Mouse (Mus musculus) midbrain, embryonic 11.5 days (tissue): ENCODE results near the gene Olfr1033. TPM values are rescaled to one million over a fixed set of nuclear protein-coding genes. Genes with fewer than 3 reads are reported as not detected.
"Not testable (repeated sequence)": the region's sequence is repeated elsewhere in the genome, so short reads cannot be mapped to it uniquely, and the experiment has no call there.

Source experiments
- ATAC-seq: fragments of 200-750 bp; cut with Nextera tagmentation; 2 replicates; pipeline ENCODE4 v1.8.0; 2017; ENCODE audit warnings: moderate TSS enrichment, moderate library complexity; ENCODE audit not compliant: low FRiP score
- DNase-seq: peaks from one replicate; pipeline ENCODE4 v3.0.0; 2015; ENCODE audit warnings: low spot score; ENCODE audit errors: missing footprints
- H3K27ac ChIP-seq: fragments of 300-500 bp; sonication (generic); 2 replicates; pipeline ENCODE4 v1.5.1; 2014; ENCODE audit warnings: low read depth, low read length
- H3K27me3 ChIP-seq: fragments of 300-500 bp; sonication (generic); 2 replicates; pipeline ENCODE4 v1.6.1; 2014; ENCODE audit warnings: mild to moderate bottlenecking, low read length, moderate library complexity, mixed read lengths; ENCODE audit not compliant: control insufficient read depth, insufficient read depth
- H3K36me3 ChIP-seq: fragments of 300-500 bp; sonication (generic); 2 replicates; pipeline ENCODE4 v1.6.1; 2014; ENCODE audit warnings: mild to moderate bottlenecking, low read length, moderate library complexity, mixed read lengths; ENCODE audit not compliant: control insufficient read depth, insufficient read depth
- H3K4me1 ChIP-seq: fragments of 300-500 bp; sonication (generic); 2 replicates; pipeline ENCODE4 v1.6.1; 2014; ENCODE audit warnings: low read length; ENCODE audit not compliant: control insufficient read depth, insufficient read depth
- H3K4me2 ChIP-seq: fragments of 300-500 bp; sonication (generic); 2 replicates; pipeline ENCODE4 v1.6.1; 2014; ENCODE audit warnings: mild to moderate bottlenecking, moderate library complexity
- H3K4me3 ChIP-seq: fragments of 300-500 bp; sonication (generic); 2 replicates; pipeline ENCODE4 v1.5.1; 2014; ENCODE audit warnings: low read depth, low read length
- H3K9ac ChIP-seq: fragments of 300-500 bp; sonication (generic); 2 replicates; pipeline ENCODE4 v1.6.1; 2014; ENCODE audit warnings: low read length
- H3K9me3 ChIP-seq: fragments of 300-500 bp; sonication (generic); 2 replicates; pipeline ENCODE4 v1.6.1; 2016; ENCODE audit warnings: low read length; ENCODE audit not compliant: control insufficient read depth
- WGBS: fragments of 180-500 bp; shearing (Covaris S2); extraction: QIAGEN DNeasy Blood & Tissue Kit; methylation state at CpG from one replicate; pipeline ENCODE4 v1.1.7; 2014; 5-methylcytosine and 5-hydroxymethylcytosine counted together
- polyA plus RNA-seq: library from polyadenylated mRNA; unstranded; fragments of >200 nt; fragmentation: Nextera tagmentation; extraction: Ambion mirVana; gene quantifications from 2 replicates; pipeline ENCODE4 v1.2.1, GENCODE M21; 2014

Olfr1033 gene
- polyA plus RNA-seq, 1 experiment from 2014 or later: not detected

- Histone ChIP-seq H3K27ac (no peak overlapping the region), H3K27me3 (no peaks in the 10 kb centered on the region), H3K9ac (no peak overlapping the region), H3K36me3 (no peaks in the 10 kb centered on the region), H3K4me2 (no peak overlapping the region), H3K4me1 (no peaks in the 10 kb centered on the region), H3K4me3 (no peak overlapping the region), H3K9me3 (no peaks in the 10 kb centered on the region)
- ATAC-seq (no peak), DNase-seq (no peak)
- WGBS: 96% methylated on average over 8 of the region's 8 CpGs
Measured at GRCm38 (mm10) chr2:86070189-86070588, 49.8 kb downstream of the Olfr1033 start.

DNA sequence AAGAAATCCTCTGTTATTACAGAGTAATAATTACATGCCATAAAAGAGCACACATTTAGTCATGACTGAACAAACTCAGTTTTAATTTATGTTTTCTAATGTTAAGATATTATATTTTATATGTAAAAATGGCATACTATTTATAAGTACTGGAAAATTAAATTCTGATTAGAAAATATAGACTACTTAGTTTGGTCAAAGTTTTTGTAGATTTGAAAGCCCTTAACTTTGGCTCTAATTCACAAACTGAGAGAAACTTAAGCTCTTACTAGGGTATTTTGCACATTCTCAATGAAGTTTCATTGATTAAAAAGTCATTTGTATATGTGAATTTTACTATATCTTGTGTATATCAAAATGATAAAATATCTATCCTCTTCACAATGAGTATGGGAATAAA, 53.3 kb downstream of the Olfr1033 start, which contains the start of gene Olfr1036:
Olfr1036 (plus strand) TSS at position 301 of the 400 bp plus-strand sequence.
- not testable (repeated sequence) for H3K4me3 ChIP-seq, H3K27me3 ChIP-seq, DNase-seq, H3K4me2 ChIP-seq, ATAC-seq, H3K27ac ChIP-seq, H3K36me3 ChIP-seq, H3K9me3 ChIP-seq, H3K9ac ChIP-seq, H3K4me1 ChIP-seq

GRCm38 (mm10) chr2:86080478-86080877, 60.0 kb downstream of the Olfr1033 start:
- H3K9ac ChIP-seq, H3K4me2 ChIP-seq, H3K4me3 ChIP-seq, H3K4me1 ChIP-seq, H3K36me3 ChIP-seq, H3K27me3 ChIP-seq, DNase-seq, H3K9me3 ChIP-seq, H3K27ac ChIP-seq, ATAC-seq: not testable (repeated sequence)
- WGBS: 82% methylated on average over 1 of the region's 1 CpGs

GRCm38 (mm10) chr2:86087285-86087684, 66.9 kb downstream of the Olfr1033 start, which contains the start of gene Olfr1037:
Gene Olfr1037, minus strand, starts transcription at chr2:86087385.
- Histone ChIP-seq H3K9ac (no peak within 1 kb of the TSS), H3K4me1 (no peaks in the 10 kb centered on the region), H3K4me2 (no peak within 1 kb of the TSS), H3K4me3 (no peak within 1 kb of the TSS), H3K27ac (no peak within 1 kb of the TSS), H3K36me3 (no peaks in the 10 kb centered on the region), H3K27me3 (no peaks in the 10 kb centered on the region), H3K9me3 (no peaks in the 10 kb centered on the region)
- DNase-seq (no peak), ATAC-seq (no peak)
- WGBS: 87% methylated on average over 2 of the region's 2 CpGs

Other genes with a start within 250 kb of the Olfr1033 start
- not detected in 2 replicates for gene Olfr1014, start 247.9 kb upstream of the Olfr1033 start, polyA plus RNA-seq
- gene Olfr1015, start 238.6 kb upstream of the Olfr1033 start, polyA plus RNA-seq: not detected in 2 replicates
- not detected in 2 replicates for gene Olfr1016, start 218.1 kb upstream of the Olfr1033 start, polyA plus RNA-seq
- gene Olfr1018, start 202.2 kb upstream of the Olfr1033 start, polyA plus RNA-seq: not detected in 2 replicates
- gene Olfr1019, start 175.2 kb upstream of the Olfr1033 start, polyA plus RNA-seq: not detected in 2 replicates
- not detected in 2 replicates for gene Olfr1020, start 173.6 kb upstream of the Olfr1033 start, polyA plus RNA-seq
- not detected in 2 replicates for gene Olfr1022, start 152.0 kb upstream of the Olfr1033 start, polyA plus RNA-seq
- not detected in 2 replicates for gene Olfr1023, start 135.0 kb upstream of the Olfr1033 start, polyA plus RNA-seq
- not detected in 2 replicates for gene Olfr1024, start 115.6 kb upstream of the Olfr1033 start, polyA plus RNA-seq
- gene Olfr1025-ps1, start 105.4 kb upstream of the Olfr1033 start, polyA plus RNA-seq: not detected in 2 replicates
- gene Olfr1026, start 99.1 kb upstream of the Olfr1033 start, polyA plus RNA-seq: not detected in 2 replicates
- gene Olfr1028, start 70.2 kb upstream of the Olfr1033 start, polyA plus RNA-seq: not detected in 2 replicates
- gene Olfr1029, start 46.7 kb upstream of the Olfr1033 start, polyA plus RNA-seq: not detected in 2 replicates
- gene Olfr1030, start 41.4 kb upstream of the Olfr1033 start, polyA plus RNA-seq: not detected in 2 replicates
- gene Olfr1031, start 30.3 kb upstream of the Olfr1033 start, polyA plus RNA-seq: not detected in 2 replicates
- gene Olfr1032, start 15.1 kb upstream of the Olfr1033 start, polyA plus RNA-seq: not detected in 2 replicates
- not detected in 2 replicates for gene Olfr1034, start 25.2 kb downstream of the Olfr1033 start, polyA plus RNA-seq
- not detected in 2 replicates for gene Olfr1036, start 53.4 kb downstream of the Olfr1033 start, polyA plus RNA-seq
- gene Olfr1037, start 66.8 kb downstream of the Olfr1033 start, polyA plus RNA-seq: not detected in 2 replicates
- gene Olfr1039, start 115.3 kb downstream of the Olfr1033 start, polyA plus RNA-seq: not detected in 2 replicates
- gene Olfr1040, start 126.1 kb downstream of the Olfr1033 start, polyA plus RNA-seq: not detected in 2 replicates
- not detected in 2 replicates for gene Olfr1042, start 141.2 kb downstream of the Olfr1033 start, polyA plus RNA-seq
- gene Olfr1043, start 146.9 kb downstream of the Olfr1033 start, polyA plus RNA-seq: not detected in 2 replicates
- gene Olfr1044, start 157.2 kb downstream of the Olfr1033 start, polyA plus RNA-seq: not detected in 2 replicates
- not detected in 2 replicates for gene Olfr52, start 165.1 kb downstream of the Olfr1033 start, polyA plus RNA-seq
- not detected in 2 replicates for gene Olfr1045, start 182.4 kb downstream of the Olfr1033 start, polyA plus RNA-seq
- gene Olfr1046, start 198.7 kb downstream of the Olfr1033 start, polyA plus RNA-seq: not detected in 2 replicates
- not detected in 2 replicates for gene Olfr1047, start 210.8 kb downstream of the Olfr1033 start, polyA plus RNA-seq
- gene Olfr1048, start 219.7 kb downstream of the Olfr1033 start, polyA plus RNA-seq: not detected in 2 replicates
- gene Olfr1049, start 237.7 kb downstream of the Olfr1033 start, polyA plus RNA-seq: not detected in 2 replicates